Mouse (Mus musculus): ENCODE measurements around the gene Arpin. TPM values are rescaled to one million over a fixed set of nuclear protein-coding genes. Genes with fewer than 3 reads are reported as not detected.

Gene Arpin
- polyA plus RNA-seq (2014; fragmentation: Nextera tagmentation; extraction: Ambion mirVana), result 29.4 and 30.2 TPM in 2 replicates

GRCm38 (mm10) chr7:79934862-79935510 lies at the start of gene Arpin:
Gene Arpin, minus strand, starts transcription at chr7:79935359.
- peak within 1 kb of the TSS; percentile 80 for H3K9ac ChIP-seq (ENCODE audit: low read length)
- peak within 1 kb of the TSS; percentile 73 to 75 for H3K27ac ChIP-seq (replicated peaks in 1 of 2; ENCODE audit: control insufficient read depth in 1 of 2, insufficient read depth in 1 of 2, low read depth in 2 of 2, low read length in 2 of 2)
- no peaks in the 10 kb centered on the region for H3K27me3 ChIP-seq (ENCODE audit: control insufficient read depth, insufficient read depth, low read length)
- peak within 1 kb of the TSS; percentile 70 to 75 for H3K4me3 ChIP-seq (ENCODE audit: control insufficient read depth in 1 of 2, insufficient read depth in 1 of 2, low read depth in 1 of 2, low read length in 2 of 2)
- no peaks in the 10 kb centered on the region for H3K9me3 ChIP-seq (ENCODE audit: control insufficient read depth, low read length)
- peaks cover 6 to 16% of the 10 kb centered on the region in 2 experiments for H3K4me1 ChIP-seq (ENCODE audit: control insufficient read depth in 2 of 2, insufficient read depth in 2 of 2, low read length in 2 of 2)
- ATAC-seq (ENCODE audit: insufficient number of reproducible peaks, insufficient read depth, low FRiP score, low read depth), result peak; percentile 75
- H3K36me3 ChIP-seq (ENCODE audit: control insufficient read depth, insufficient read depth, low read length), result no peaks in the 10 kb centered on the region
- WGBS, result under 1% methylated on average over 32 of the region's 32 CpGs
- H3K4me2 ChIP-seq (ENCODE audit: low read length), result peak within 1 kb of the TSS; percentile 83

GRCm38 (mm10) chr7:79975316-79975715 lies 40.2 kb upstream of the Arpin start:
- H3K27me3 ChIP-seq (ENCODE audit: control insufficient read depth, insufficient read depth, low read length), result no peaks in the 10 kb centered on the region
- no peaks in the 10 kb centered on the region for H3K4me1 ChIP-seq (ENCODE audit: control insufficient read depth in 2 of 2, insufficient read depth in 2 of 2, low read length in 2 of 2)
- H3K9ac ChIP-seq (ENCODE audit: low read length), result no peak overlapping the region
- H3K4me3 ChIP-seq (ENCODE audit: control insufficient read depth in 1 of 2, insufficient read depth in 1 of 2, low read depth in 1 of 2, low read length in 2 of 2), result no peak overlapping the region
- no peaks in the 10 kb centered on the region for H3K9me3 ChIP-seq (ENCODE audit: control insufficient read depth, low read length)
- 78% methylated on average over 2 of the region's 2 CpGs for WGBS
- H3K27ac ChIP-seq (replicated peaks in 1 of 2; ENCODE audit: control insufficient read depth in 1 of 2, insufficient read depth in 1 of 2, low read depth in 2 of 2, low read length in 2 of 2), result no peak overlapping the region
- no peak overlapping the region for H3K4me2 ChIP-seq (ENCODE audit: low read length)
- no peaks in the 10 kb centered on the region for H3K36me3 ChIP-seq (ENCODE audit: control insufficient read depth, insufficient read depth, low read length)
- ATAC-seq (ENCODE audit: insufficient number of reproducible peaks, insufficient read depth, low FRiP score, low read depth), result no peak

GRCm38 (mm10) chr7:79972195-79972594 lies 37.0 kb upstream of the Arpin start:
- Histone ChIP-seq H3K27me3 (ENCODE audit: control insufficient read depth, insufficient read depth, low read length) (no peaks in the 10 kb centered on the region), H3K27ac (replicated peaks in 1 of 2; ENCODE audit: control insufficient read depth in 1 of 2, insufficient read depth in 1 of 2, low read depth in 2 of 2, low read length in 2 of 2) (no peak overlapping the region), H3K9ac (ENCODE audit: low read length) (no peak overlapping the region), H3K4me1 (ENCODE audit: control insufficient read depth in 2 of 2, insufficient read depth in 2 of 2, low read length in 2 of 2) (no peaks in the 10 kb centered on the region), H3K4me3 (ENCODE audit: control insufficient read depth in 1 of 2, insufficient read depth in 1 of 2, low read depth in 1 of 2, low read length in 2 of 2) (no peak overlapping the region), H3K4me2 (ENCODE audit: low read length) (no peak overlapping the region), H3K9me3 (ENCODE audit: control insufficient read depth, low read length) (no peaks in the 10 kb centered on the region), H3K36me3 (ENCODE audit: control insufficient read depth, insufficient read depth, low read length) (no peaks in the 10 kb centered on the region)
- ATAC-seq (ENCODE audit: insufficient number of reproducible peaks, insufficient read depth, low FRiP score, low read depth), result no peak
- WGBS, result 82% methylated on average over 5 of the region's 5 CpGs

GRCm38 (mm10) chr7:79970336-79970735 lies 35.2 kb upstream of the Arpin start:
- Histone ChIP-seq H3K36me3 (ENCODE audit: control insufficient read depth, insufficient read depth, low read length) (no peaks in the 10 kb centered on the region), H3K9ac (ENCODE audit: low read length) (no peak overlapping the region), H3K27ac (replicated peaks in 1 of 2; ENCODE audit: control insufficient read depth in 1 of 2, insufficient read depth in 1 of 2, low read depth in 2 of 2, low read length in 2 of 2) (no peak overlapping the region), H3K4me3 (ENCODE audit: control insufficient read depth in 1 of 2, insufficient read depth in 1 of 2, low read depth in 1 of 2, low read length in 2 of 2) (no peak overlapping the region), H3K4me1 (ENCODE audit: control insufficient read depth in 2 of 2, insufficient read depth in 2 of 2, low read length in 2 of 2) (no peaks in the 10 kb centered on the region), H3K4me2 (ENCODE audit: low read length) (no peak overlapping the region), H3K27me3 (ENCODE audit: control insufficient read depth, insufficient read depth, low read length) (no peaks in the 10 kb centered on the region), H3K9me3 (ENCODE audit: control insufficient read depth, low read length) (no peaks in the 10 kb centered on the region)
- no peak for ATAC-seq (ENCODE audit: insufficient number of reproducible peaks, insufficient read depth, low FRiP score, low read depth)
- WGBS, result 56% methylated on average over 1 of the region's 1 CpGs

GRCm38 (mm10) chr7:79968326-79968725 lies 33.2 kb upstream of the Arpin start:
- Histone ChIP-seq H3K9me3 (ENCODE audit: control insufficient read depth, low read length) (no peaks in the 10 kb centered on the region), H3K4me2 (ENCODE audit: low read length) (no peak overlapping the region), H3K27me3 (ENCODE audit: control insufficient read depth, insufficient read depth, low read length) (no peaks in the 10 kb centered on the region), H3K4me1 (ENCODE audit: control insufficient read depth in 2 of 2, insufficient read depth in 2 of 2, low read length in 2 of 2) (no peaks in the 10 kb centered on the region), H3K9ac (ENCODE audit: low read length) (no peak overlapping the region), H3K27ac (replicated peaks in 1 of 2; ENCODE audit: control insufficient read depth in 1 of 2, insufficient read depth in 1 of 2, low read depth in 2 of 2, low read length in 2 of 2) (no peak overlapping the region), H3K4me3 (ENCODE audit: control insufficient read depth in 1 of 2, insufficient read depth in 1 of 2, low read depth in 1 of 2, low read length in 2 of 2) (no peak overlapping the region), H3K36me3 (ENCODE audit: control insufficient read depth, insufficient read depth, low read length) (no peaks in the 10 kb centered on the region)
- no peak for ATAC-seq (ENCODE audit: insufficient number of reproducible peaks, insufficient read depth, low FRiP score, low read depth)
- 75% methylated on average over 6 of the region's 6 CpGs for WGBS

- Histone ChIP-seq H3K4me1 (ENCODE audit: control insufficient read depth in 2 of 2, insufficient read depth in 2 of 2, low read length in 2 of 2) (no peaks in the 10 kb centered on the region), H3K27me3 (ENCODE audit: control insufficient read depth, insufficient read depth, low read length) (no peaks in the 10 kb centered on the region), H3K36me3 (ENCODE audit: control insufficient read depth, insufficient read depth, low read length) (no peaks in the 10 kb centered on the region), H3K4me3 (ENCODE audit: control insufficient read depth in 1 of 2, insufficient read depth in 1 of 2, low read depth in 1 of 2, low read length in 2 of 2) (no peak overlapping the region), H3K9me3 (ENCODE audit: control insufficient read depth, low read length) (no peaks in the 10 kb centered on the region), H3K9ac (ENCODE audit: low read length) (no peak overlapping the region), H3K27ac (replicated peaks in 1 of 2; ENCODE audit: control insufficient read depth in 1 of 2, insufficient read depth in 1 of 2, low read depth in 2 of 2, low read length in 2 of 2) (no peak overlapping the region), H3K4me2 (ENCODE audit: low read length) (no peak overlapping the region)
- 54% methylated on average over 1 of the region's 1 CpGs for WGBS
- no peak for ATAC-seq (ENCODE audit: insufficient number of reproducible peaks, insufficient read depth, low FRiP score, low read depth)
Measured at GRCm38 (mm10) chr7:79961600-79961999, 26.4 kb upstream of the Arpin start.

GRCm38 (mm10) chr7:79956131-79956530 lies 21.0 kb upstream of the Arpin start:
- no peak for ATAC-seq (ENCODE audit: insufficient number of reproducible peaks, insufficient read depth, low FRiP score, low read depth)
- H3K36me3 ChIP-seq (ENCODE audit: control insufficient read depth, insufficient read depth, low read length), result no peaks in the 10 kb centered on the region
- H3K9ac ChIP-seq (ENCODE audit: low read length), result no peak overlapping the region
- H3K4me1 ChIP-seq (ENCODE audit: control insufficient read depth in 2 of 2, insufficient read depth in 2 of 2, low read length in 2 of 2), result no peaks in the 10 kb centered on the region
- H3K4me2 ChIP-seq (ENCODE audit: low read length), result no peak overlapping the region
- H3K27me3 ChIP-seq (ENCODE audit: control insufficient read depth, insufficient read depth, low read length), result no peaks in the 10 kb centered on the region
- WGBS, result 90% methylated on average over 1 of the region's 1 CpGs
- no peak overlapping the region for H3K4me3 ChIP-seq (ENCODE audit: control insufficient read depth in 1 of 2, insufficient read depth in 1 of 2, low read depth in 1 of 2, low read length in 2 of 2)
- no peak overlapping the region for H3K27ac ChIP-seq (replicated peaks in 1 of 2; ENCODE audit: control insufficient read depth in 1 of 2, insufficient read depth in 1 of 2, low read depth in 2 of 2, low read length in 2 of 2)
- no peaks in the 10 kb centered on the region for H3K9me3 ChIP-seq (ENCODE audit: control insufficient read depth, low read length)

- 94% methylated on average over 1 of the region's 1 CpGs for WGBS
- no peak for ATAC-seq (ENCODE audit: insufficient number of reproducible peaks, insufficient read depth, low FRiP score, low read depth)
- H3K36me3 ChIP-seq (ENCODE audit: control insufficient read depth, insufficient read depth, low read length), result no peaks in the 10 kb centered on the region
Measured at GRCm38 (mm10) chr7:79954890-79955289, 19.7 kb upstream of the Arpin start.

More at GRCm38 (mm10) chr7:79954890-79955289, 19.7 kb upstream of the Arpin start:
- no peaks in the 10 kb centered on the region for H3K9me3 ChIP-seq (ENCODE audit: control insufficient read depth, low read length)
- H3K4me1 ChIP-seq (ENCODE audit: control insufficient read depth in 2 of 2, insufficient read depth in 2 of 2, low read length in 2 of 2), result no peaks in the 10 kb centered on the region
- no peak overlapping the region for H3K4me2 ChIP-seq (ENCODE audit: low read length)
- H3K27ac ChIP-seq (replicated peaks in 1 of 2; ENCODE audit: control insufficient read depth in 1 of 2, insufficient read depth in 1 of 2, low read depth in 2 of 2, low read length in 2 of 2), result no peak overlapping the region
- no peaks in the 10 kb centered on the region for H3K27me3 ChIP-seq (ENCODE audit: control insufficient read depth, insufficient read depth, low read length)
- no peak overlapping the region for H3K9ac ChIP-seq (ENCODE audit: low read length)
- no peak overlapping the region for H3K4me3 ChIP-seq (ENCODE audit: control insufficient read depth in 1 of 2, insufficient read depth in 1 of 2, low read depth in 1 of 2, low read length in 2 of 2)

Measured in heart, embryonic 14.5 days (tissue).